Mouse (Mus musculus): ENCODE measurements around the gene Nt5dc1.

GRCm38 (mm10) chr10:34297980-34298753 is 120.2 kb downstream of the Nt5dc1 start:
- TF ChIP-seq CTCF (IDR thresholded peaks at IDR 0.05; ENCODE audit: low read depth, low read length) (no peak), POLR2A (IDR thresholded peaks at IDR 0.05; ENCODE audit: insufficient read depth, low read length) (no peak)
